Mouse (Mus musculus): ENCODE measurements around the gene Mapt. TPM values are rescaled to one million over a fixed set of nuclear protein-coding genes. Genes with fewer than 3 reads are reported as not detected.
"Not testable (repeated sequence)": the region's sequence is repeated elsewhere in the genome, so short reads cannot be mapped to it uniquely, and the experiment has no call there.

Mapt gene
- polyA plus RNA-seq, 1 experiment from 2014 or later: 1.2 TPM

DNA sequence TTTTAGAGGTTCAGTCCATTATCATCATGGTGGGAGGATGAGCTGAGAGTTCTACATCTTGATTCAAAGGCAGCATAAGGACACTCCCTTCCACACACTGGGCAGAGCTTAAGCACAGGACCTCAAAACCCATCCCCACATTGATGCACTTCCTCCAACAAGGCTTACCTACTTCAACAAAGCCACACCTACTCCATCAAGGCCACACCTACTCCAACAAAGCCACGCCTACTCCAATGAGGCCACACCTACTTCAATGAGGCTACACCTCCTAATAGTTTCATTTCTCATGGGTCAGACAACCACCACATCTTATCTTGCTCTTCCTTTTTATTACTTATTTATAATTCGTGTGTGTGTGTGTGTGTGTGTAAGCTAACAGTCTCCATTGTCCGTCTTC lies 22.1 kb upstream of the Mapt start:
- ATAC-seq (ENCODE audit: extremely low read depth, insufficient number of reproducible peaks, low FRiP score, low TSS enrichment): no peak
- Histone ChIP-seq H3K4me3 (no peak overlapping the region), H3K36me3 (no peaks in the 10 kb centered on the region), H3K4me1 (no peaks in the 10 kb centered on the region), H3K4me2 (no peak overlapping the region), H3K9me3 (no peaks in the 10 kb centered on the region), H3K27ac (replicated peaks) (no peak overlapping the region), H3K27me3 (replicated peaks) (0 out of 2 replicates have a peak, but pooled peaks cover 5% of the 10 kb centered on the region), H3K9ac (no peak overlapping the region)
- 61% methylated on average over 3 of the region's 3 CpGs for whole genome bisulfite sequencing

GRCm38 (mm10) chr11:104211251-104211650 lies 19.9 kb upstream of the Mapt start:
- no peak for ATAC-seq (ENCODE audit: extremely low read depth, insufficient number of reproducible peaks, low FRiP score, low TSS enrichment)
- no peak overlapping the region for H3K4me2 ChIP-seq
- no peaks in the 10 kb centered on the region for H3K36me3 ChIP-seq
- H3K27me3 ChIP-seq (replicated peaks): 0 out of 2 replicates have a peak, but pooled peaks cover 5% of the 10 kb centered on the region
- H3K9me3 ChIP-seq: no peaks in the 10 kb centered on the region
- 79% methylated on average over 6 of the region's 6 CpGs for WGBS
- H3K9ac ChIP-seq: no peak overlapping the region
- H3K27ac ChIP-seq (replicated peaks): no peak overlapping the region
- H3K4me1 ChIP-seq: no peaks in the 10 kb centered on the region
- H3K4me3 ChIP-seq: no peak overlapping the region

DNA sequence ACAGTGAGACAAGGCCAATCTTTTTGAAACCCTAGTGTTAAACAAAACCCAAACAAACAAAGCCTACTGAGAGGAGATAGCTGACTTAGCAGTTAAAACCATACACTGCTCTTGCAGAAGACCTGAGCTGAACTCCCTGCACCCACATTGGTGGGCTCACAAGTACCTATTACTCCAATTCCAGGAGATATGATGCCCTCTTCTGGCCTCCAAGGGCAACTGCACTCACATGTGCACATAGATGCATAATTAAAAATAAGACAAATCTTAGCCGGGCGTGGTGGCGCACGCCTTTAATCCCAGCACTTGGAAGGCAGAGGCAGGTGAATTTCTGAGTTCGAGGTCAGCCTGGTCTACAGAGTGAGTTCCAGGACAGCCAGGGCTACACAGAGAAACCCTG lies 17.1 kb upstream of the Mapt start:
- H3K9ac ChIP-seq; H3K27ac ChIP-seq (replicated peaks); H3K36me3 ChIP-seq; H3K4me1 ChIP-seq; H3K27me3 ChIP-seq (replicated peaks); ATAC-seq (ENCODE audit: extremely low read depth, insufficient number of reproducible peaks, low FRiP score, low TSS enrichment); H3K4me2 ChIP-seq; H3K9me3 ChIP-seq; H3K4me3 ChIP-seq: not testable (repeated sequence)
- 91% methylated on average over 5 of the region's 5 CpGs for WGBS

DNA sequence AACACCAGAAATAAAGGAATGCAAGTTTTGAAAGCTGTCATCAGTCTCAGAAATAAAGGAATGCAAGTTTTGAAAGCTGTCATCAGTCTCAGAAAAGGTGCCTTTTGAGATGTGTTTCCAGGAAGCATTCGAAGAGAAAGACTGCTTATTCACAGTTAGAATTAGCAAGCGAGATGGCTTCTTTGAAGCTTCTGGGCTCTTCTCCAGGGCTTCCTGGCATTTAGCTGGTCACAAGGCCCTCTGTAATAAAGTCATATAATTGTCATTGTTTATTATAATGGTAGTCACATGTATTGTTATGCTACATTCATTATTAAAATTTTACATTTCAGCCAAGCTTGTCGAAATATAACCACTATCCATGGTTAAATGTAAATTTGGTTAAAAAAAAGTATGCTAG lies 13.1 kb upstream of the Mapt start:
- H3K36me3 ChIP-seq: no peaks in the 10 kb centered on the region

GRCm38 (mm10) chr11:104220291-104220690 lies 10.9 kb upstream of the Mapt start:
- no peak for ATAC-seq (ENCODE audit: extremely low read depth, insufficient number of reproducible peaks, low FRiP score, low TSS enrichment)
- Histone ChIP-seq H3K36me3 (no peaks in the 10 kb centered on the region), H3K27ac (replicated peaks) (no peak overlapping the region), H3K27me3 (replicated peaks) (0 out of 2 replicates have a peak, but pooled peaks cover 10% of the 10 kb centered on the region), H3K9ac (no peak overlapping the region), H3K4me1 (no peaks in the 10 kb centered on the region), H3K4me3 (no peak overlapping the region), H3K9me3 (no peaks in the 10 kb centered on the region), H3K4me2 (no peak overlapping the region)
- WGBS: 78% methylated on average over 4 of the region's 4 CpGs

More for the DNA sequence above, 13.1 kb upstream of the Mapt start:
- no peaks in the 10 kb centered on the region for H3K4me1 ChIP-seq
- H3K4me2 ChIP-seq: no peak overlapping the region
- H3K27ac ChIP-seq (replicated peaks): no peak overlapping the region
- WGBS: 78% methylated on average over 3 of the region's 3 CpGs
- no peak overlapping the region for H3K9ac ChIP-seq
- H3K4me3 ChIP-seq: no peak overlapping the region
- ATAC-seq (ENCODE audit: extremely low read depth, insufficient number of reproducible peaks, low FRiP score, low TSS enrichment): no peak
- H3K27me3 ChIP-seq (replicated peaks): 0 out of 2 replicates have a peak, but pooled peaks cover 10% of the 10 kb centered on the region
- H3K9me3 ChIP-seq: no peaks in the 10 kb centered on the region

DNA sequence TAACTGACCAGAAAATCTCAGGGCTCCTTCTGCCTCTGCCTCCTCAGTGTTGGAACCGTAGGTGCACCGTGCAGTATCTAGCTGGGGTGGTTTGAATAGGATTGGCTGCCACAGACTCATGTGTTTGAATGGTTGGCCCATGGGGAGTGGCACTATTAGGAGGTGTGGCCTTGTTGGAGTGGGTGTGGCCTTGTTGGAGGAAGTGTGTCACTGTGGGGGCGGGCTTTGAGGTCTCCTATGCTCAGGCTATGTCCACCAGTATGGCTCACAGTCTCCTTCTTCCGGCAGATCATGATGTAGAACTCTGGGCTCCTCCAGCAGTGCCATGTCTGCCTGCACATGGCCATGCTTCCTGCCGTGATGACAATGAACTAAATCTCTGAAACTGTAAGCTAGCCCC lies 9.4 kb upstream of the Mapt start:
- no peak overlapping the region for H3K4me2 ChIP-seq
- H3K9ac ChIP-seq: no peak overlapping the region
- 0 out of 2 replicates have a peak, but pooled peaks cover 10% of the 10 kb centered on the region for H3K27me3 ChIP-seq (replicated peaks)
- WGBS: 71% methylated on average over 5 of the region's 5 CpGs
- no peaks in the 10 kb centered on the region for H3K36me3 ChIP-seq
- no peaks in the 10 kb centered on the region for H3K9me3 ChIP-seq
- no peak overlapping the region for H3K4me3 ChIP-seq
- no peak for ATAC-seq (ENCODE audit: extremely low read depth, insufficient number of reproducible peaks, low FRiP score, low TSS enrichment)
- no peaks in the 10 kb centered on the region for H3K4me1 ChIP-seq
- no peak overlapping the region for H3K27ac ChIP-seq (replicated peaks)

DNA sequence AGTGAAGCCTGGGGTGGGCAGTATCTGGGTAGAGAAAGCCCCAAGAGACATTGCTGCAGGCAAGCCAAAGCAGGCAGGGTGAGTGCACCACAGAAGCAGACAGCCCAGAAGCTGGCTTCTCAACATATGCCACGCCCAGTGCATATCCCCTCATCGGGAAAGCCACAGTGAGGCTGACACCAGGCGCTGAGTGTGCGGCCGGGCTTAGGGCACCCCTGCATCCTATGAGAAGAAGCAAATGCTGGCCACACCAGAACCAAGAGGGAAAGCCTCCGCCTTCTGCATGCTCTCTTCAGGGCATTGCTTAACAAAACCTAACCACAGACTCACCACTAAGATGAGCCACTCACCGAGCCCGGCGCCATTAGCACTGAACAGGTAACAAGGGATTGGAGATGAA lies 7.9 kb upstream of the Mapt start:
- Histone ChIP-seq H3K4me2 (no peak overlapping the region), H3K27me3 (replicated peaks) (peaks cover 18% of the 10 kb centered on the region), H3K4me1 (no peaks in the 10 kb centered on the region), H3K9ac (no peak overlapping the region), H3K36me3 (no peaks in the 10 kb centered on the region), H3K4me3 (no peak overlapping the region), H3K27ac (replicated peaks) (no peak overlapping the region), H3K9me3 (no peaks in the 10 kb centered on the region)
- WGBS: 72% methylated on average over 9 of the region's 9 CpGs
- no peak for ATAC-seq (ENCODE audit: extremely low read depth, insufficient number of reproducible peaks, low FRiP score, low TSS enrichment)

DNA sequence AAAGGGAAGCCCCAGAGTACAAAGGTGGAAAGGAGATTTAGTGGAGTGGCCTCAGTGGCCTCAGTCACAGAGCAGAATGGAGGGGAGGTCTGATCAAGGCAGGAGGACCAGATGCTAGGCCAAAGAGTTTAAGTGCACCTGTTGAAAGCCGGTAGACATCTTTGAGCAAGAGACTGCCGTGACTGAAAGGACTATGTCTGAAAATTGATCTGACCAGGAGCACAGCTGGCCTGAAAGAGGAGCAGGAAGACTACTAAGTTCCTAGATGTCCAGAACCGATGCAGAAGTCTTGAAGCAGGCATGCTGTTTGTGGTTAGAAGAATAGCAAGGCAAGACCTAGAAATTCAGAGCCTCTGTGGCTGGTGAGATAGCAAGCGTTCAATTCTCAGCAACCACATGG lies 1.8 kb upstream of the Mapt start:
- H3K9me3 ChIP-seq: no peaks in the 10 kb centered on the region
- no peak overlapping the region for H3K4me3 ChIP-seq
- no peak overlapping the region for H3K9ac ChIP-seq
- H3K27ac ChIP-seq (replicated peaks): no peak overlapping the region
- WGBS: 58% methylated on average over 4 of the region's 4 CpGs
- peaks cover 58% of the 10 kb centered on the region for H3K27me3 ChIP-seq (replicated peaks)
- no peak for ATAC-seq (ENCODE audit: extremely low read depth, insufficient number of reproducible peaks, low FRiP score, low TSS enrichment)
- peaks cover 32% of the 10 kb centered on the region for H3K4me1 ChIP-seq
- H3K4me2 ChIP-seq: no peak overlapping the region
- H3K36me3 ChIP-seq: no peaks in the 10 kb centered on the region

DNA sequence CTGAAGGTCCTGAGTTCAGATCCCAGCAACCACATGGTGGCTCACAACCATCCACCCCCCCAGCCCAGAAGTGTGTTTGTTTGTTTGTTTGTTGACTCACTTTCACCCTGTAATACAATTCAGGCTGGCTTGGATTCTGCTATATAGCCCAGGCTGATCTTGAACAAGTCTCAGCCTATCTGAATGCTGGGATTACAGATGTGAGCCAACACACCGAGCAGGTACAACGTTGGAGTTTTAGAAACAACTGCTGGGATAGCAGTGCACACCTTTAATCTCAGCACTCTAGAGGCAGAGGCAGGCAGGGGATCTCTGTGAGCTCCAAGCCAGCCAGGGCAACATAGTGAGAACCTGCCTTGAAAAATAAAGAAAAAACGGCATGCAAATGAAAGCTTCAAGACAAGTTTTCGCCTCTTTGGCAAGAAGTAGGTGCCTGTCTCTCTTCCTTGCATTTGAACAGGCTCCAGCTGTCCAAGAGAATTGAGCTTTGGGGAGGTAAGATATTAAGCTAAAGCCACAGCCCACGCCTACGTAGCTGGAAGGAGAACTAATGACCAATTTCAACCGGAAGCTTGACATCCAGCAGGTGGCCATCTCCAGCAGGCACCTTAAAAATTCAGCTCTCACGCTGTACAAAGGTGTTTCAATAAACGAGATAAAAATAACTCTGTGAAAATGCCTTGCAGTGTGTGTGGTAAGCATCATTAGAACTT lies 968 bp upstream of the Mapt start:
- Histone ChIP-seq H3K9me3 (no peaks in the 10 kb centered on the region), H3K9ac (peak overlapping the region; percentile 83), H3K4me3 (peak overlapping the region; percentile 70), H3K27ac (replicated peaks) (no peak overlapping the region), H3K27me3 (replicated peaks) (peaks cover 66% of the 10 kb centered on the region), H3K4me1 (peaks cover 32% of the 10 kb centered on the region), H3K4me2 (peak overlapping the region; percentile 100), H3K36me3 (no peaks in the 10 kb centered on the region)
- WGBS: 13% methylated on average over 9 of the region's 9 CpGs
- ATAC-seq (ENCODE audit: extremely low read depth, insufficient number of reproducible peaks, low FRiP score, low TSS enrichment): no peak

DNA sequence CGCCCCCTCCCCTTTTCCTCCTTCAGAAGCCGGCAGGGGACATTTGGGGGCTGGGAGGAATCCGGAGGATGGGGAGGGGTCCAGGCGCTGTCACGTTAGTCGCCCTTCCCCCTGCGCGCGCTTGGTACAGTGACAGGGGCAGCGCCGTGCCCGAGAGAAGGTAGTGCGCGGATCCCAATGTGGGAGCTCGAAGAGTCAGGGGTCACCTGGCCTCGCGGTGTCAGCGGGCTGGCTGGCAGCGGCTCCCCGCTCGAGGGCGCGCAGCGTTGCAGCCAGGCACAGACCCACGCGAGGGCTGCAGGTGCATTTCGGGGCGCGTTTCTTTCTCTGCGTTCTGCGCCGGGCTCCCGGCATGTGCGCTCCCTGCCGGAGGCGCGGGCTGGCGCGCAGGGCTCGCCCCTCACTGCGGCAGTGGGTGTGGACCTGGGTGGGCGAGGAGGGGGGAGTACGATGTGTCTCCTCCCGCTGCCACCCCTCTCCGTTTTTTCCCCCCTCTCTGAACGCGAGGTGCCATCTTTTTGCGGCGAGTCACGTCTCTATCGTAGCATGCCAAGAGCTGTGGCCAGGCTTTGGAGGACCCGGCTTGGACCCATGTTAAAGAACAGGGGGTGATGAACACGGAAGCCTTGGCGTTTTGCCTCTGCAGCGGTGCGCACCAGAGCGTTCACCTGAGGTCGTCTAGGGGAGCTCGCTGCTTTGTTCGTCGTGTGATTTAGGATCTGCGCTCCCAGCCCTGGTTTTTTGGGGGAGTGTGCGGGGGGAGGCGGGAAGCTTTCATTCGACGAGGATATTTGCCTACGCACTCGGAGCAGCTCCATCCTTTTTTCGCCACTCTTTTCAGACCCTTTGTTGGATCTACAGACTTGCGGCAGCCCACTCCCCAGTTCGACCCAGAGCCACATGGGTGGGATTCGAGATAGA lies 1.2 kb downstream of the Mapt start:
- under 1% methylated on average over 66 of the region's 72 CpGs for WGBS
- H3K9me3 ChIP-seq: no peaks in the 10 kb centered on the region
- ATAC-seq (ENCODE audit: extremely low read depth, insufficient number of reproducible peaks, low FRiP score, low TSS enrichment): no peak
- H3K27me3 ChIP-seq (replicated peaks): peaks cover 88% of the 10 kb centered on the region
- peak overlapping the region; percentile 70 for H3K4me3 ChIP-seq
- H3K4me2 ChIP-seq: peak overlapping the region; percentile 100
- peaks cover 36% of the 10 kb centered on the region for H3K4me1 ChIP-seq
- no peak overlapping the region for H3K27ac ChIP-seq (replicated peaks)
- H3K36me3 ChIP-seq: no peaks in the 10 kb centered on the region
- H3K9ac ChIP-seq: peak overlapping the region; percentile 76

DNA sequence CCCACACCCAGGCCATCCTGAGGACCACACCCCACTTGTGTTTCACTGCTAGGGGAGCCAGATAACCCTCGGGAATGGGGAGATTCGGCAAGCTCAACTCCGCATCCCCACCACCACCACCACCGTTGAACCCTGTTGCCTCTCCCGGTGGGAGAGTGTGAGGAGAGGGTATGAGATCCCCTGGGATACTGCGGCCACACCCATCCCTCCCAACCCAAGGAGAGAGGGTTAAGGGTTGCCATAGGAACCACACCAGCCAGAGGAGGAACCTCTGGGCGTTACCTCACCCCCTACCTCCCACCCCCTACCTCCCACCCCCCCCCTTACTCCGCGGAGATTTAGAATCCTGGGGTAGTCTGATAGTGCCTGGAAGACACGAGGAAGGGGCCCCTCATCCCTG lies 1.9 kb downstream of the Mapt start:
- peak overlapping the region; percentile 100 for H3K4me2 ChIP-seq
- WGBS: 3% methylated on average over 10 of the region's 10 CpGs

More for the DNA sequence above, 1.9 kb downstream of the Mapt start:
- Histone ChIP-seq H3K27ac (replicated peaks) (no peak overlapping the region), H3K27me3 (replicated peaks) (peaks cover 89% of the 10 kb centered on the region), H3K4me3 (peak overlapping the region; percentile 70), H3K4me1 (peaks cover 40% of the 10 kb centered on the region), H3K9me3 (no peaks in the 10 kb centered on the region), H3K36me3 (no peaks in the 10 kb centered on the region), H3K9ac (no peak overlapping the region)
- no peak for ATAC-seq (ENCODE audit: extremely low read depth, insufficient number of reproducible peaks, low FRiP score, low TSS enrichment)

All from heart, embryonic 13.5 days (tissue).